Mouse (Mus musculus) hematopoietic stem cell, adult 5-6 weeks (primary cell): ENCODE measurements around the gene Zfp346. TPM values are rescaled to one million over a fixed set of nuclear protein-coding genes. Genes with fewer than 3 reads are reported as not detected.

Experiments used
- ATAC-seq, 2 experiments: fragments of 125-278 bp in 1 of 2; replicated peaks in 1 of 2; 2 replicates each; pipeline ENCODE4 v1.8.0; 2016 to 2017; ENCODE audit warnings: inconsistent platforms in 2 of 2, mild to moderate bottlenecking in 2 of 2, moderate number of reproducible peaks in 2 of 2, low read depth in 1 of 2, moderate TSS enrichment in 1 of 2; ENCODE audit not compliant: low FRiP score in 2 of 2, poor library complexity in 2 of 2, severe bottlenecking in 2 of 2, insufficient read depth in 1 of 2, low TSS enrichment in 1 of 2
- total RNA-seq: library from RNA; stranded (forward); fragments of 172-1452, 232-1000 nt; gene quantifications from 2 replicates; pipeline ENCODE4 v1.2.3, GENCODE M21; 2017

Gene Zfp346
- total RNA-seq, 1 experiment from 2014 or later = 10.0 TPM

DNA sequence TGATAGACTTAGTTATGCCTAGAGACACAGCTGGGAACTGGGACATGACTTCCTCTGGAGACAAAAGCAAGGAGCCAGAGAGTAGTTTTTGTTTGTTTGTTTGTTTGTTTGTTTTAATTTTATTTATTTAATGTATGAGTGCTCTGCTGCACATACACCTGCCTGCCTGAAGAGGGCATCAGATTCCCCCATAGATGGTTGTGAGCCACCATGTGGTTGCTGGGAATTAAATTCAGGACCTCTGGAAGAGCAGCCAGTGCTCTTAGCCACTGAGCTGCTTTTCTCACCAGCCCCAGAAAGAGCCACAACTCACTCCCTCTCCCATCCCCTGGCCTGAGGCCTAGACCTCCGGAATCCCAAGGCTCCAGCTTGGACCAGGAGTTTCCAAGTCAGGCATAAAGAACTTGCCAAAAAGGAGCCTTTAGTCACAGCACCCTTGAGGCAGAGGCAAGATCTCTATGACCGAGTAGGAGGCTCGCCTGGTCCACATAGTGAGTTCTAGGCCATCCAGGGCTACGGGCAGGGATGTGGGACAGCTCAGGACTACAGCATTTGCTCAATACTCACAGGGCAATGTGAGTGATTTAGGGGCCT is 72.9 kb downstream of the Zfp346 start:
- ATAC-seq = no peak

DNA sequence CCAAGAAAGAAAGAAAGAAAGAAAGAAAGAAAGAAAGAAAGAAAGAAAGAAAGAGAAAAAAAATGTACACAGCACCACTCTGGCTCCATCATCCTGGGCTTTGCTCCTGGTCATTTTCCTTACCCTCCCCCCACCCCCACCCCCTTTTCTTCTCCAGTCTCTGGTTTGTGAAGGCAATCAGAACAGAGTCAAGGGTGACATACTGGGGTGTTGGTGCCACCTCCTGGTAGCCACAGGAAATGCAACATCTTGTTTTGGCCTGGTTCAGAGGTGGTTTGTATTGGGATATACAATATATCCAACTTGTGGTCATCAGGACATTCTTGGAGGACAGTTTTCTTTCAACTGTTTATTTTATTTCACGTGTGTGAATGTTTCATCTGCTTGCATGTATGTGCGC is 73.4 kb downstream of the Zfp346 start:
- ATAC-seq = peak in 1 of 2 experiments; percentile 47; a peak in 1 of 4 replicates

DNA sequence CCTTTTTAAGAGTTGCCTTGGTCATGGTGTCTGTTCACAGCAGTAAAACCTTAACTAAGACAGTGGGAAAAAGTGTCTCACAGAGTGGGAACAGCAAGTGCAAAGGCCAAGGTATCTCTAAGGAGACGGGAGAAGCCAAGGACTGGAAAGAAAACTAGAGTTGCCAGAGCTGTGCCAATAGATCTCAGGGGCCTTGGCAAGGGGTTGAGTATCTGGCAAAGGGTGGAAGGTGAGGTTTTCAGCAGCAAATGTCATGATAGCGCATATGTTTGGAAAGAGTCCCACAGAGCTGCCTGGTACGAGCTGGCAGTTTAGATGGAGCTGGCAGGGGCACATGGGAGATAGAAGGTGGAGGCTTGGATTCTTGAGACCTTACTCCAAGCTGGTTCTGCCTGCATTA is 74.5 kb downstream of the Zfp346 start:
- no peak for ATAC-seq

DNA sequence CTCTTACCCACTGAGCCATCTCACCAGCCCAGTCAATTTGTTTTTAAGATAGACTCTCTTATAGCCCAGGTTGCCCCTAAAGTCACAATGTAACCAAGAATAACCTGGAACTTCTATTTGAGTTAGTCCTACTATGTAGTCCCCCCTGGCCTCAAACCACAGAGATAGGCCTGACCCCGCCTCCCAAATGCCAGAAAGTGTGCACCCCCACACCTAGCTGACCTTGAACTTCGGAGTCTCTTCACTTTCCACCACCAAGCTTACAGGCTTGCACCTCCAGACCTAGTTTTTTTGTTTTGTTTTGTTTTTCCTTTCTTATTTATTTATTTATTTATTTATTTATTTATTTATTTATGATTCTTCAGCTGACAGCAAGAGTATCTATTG is 76.7 kb downstream of the Zfp346 start:
- no peak for ATAC-seq

DNA sequence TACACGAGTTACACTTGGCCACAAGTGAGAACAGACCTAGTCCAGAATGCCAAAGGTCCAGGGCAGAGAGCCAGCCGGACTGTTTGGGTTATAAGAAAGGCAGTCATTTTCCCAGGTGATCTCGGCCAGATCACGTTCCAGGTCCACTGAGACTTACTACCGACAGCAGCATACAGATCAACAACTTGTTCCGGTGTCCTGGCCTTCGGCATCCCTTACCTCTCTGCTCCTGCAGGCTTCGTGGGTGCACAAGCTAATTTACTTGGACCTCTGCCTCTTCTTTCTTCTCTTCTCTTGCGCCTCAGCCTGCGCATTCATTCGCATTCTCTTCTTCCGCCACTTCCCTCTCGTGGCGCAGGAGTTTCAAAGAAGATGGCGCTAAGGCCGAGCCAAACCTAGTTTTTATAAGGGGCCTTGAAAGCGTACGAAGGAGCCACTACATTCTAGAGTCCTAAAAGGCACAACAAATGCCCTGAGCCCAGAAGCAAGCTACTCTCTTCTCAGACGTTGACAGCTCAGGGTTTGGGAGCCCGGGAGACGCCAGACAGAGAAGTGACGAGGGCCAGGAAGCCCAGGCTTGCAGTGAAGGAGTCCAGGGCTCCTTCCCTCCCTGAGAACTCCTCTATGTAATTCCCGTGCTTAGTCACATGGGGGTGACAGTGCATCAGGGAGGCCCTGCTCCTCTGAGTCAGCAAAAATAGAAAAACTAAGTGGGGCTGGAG is 77.2 kb downstream of the Zfp346 start:
- peak; percentile 89 to 90 for ATAC-seq

DNA sequence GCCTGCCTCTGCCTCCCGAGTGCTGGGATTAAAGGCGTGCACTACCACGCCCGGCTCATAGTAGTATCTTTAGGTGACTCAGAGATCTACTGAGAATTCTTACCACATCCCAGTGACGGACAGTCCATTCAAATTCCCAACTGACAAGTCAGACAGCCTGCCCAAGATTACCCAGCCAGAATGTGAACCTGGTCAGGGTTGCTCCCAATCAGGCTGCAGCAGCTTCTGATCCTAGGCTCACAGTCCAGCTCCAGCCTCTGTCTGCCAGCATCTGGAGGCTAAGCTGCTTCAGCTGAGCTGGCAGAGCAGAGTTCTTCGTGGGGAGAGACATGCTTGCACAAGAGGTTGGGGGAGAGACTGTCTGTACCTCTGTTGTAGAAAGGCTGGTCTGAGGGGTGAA is 78.3 kb downstream of the Zfp346 start:
- no peak for ATAC-seq

Other genes starting within 250 kb of the Zfp346 start
- gene Unc5a, start 155.9 kb upstream of the Zfp346 start, total RNA-seq = 1.3 and 2.9 TPM in 2 replicates
- gene Hk3, start 83.9 kb upstream of the Zfp346 start, total RNA-seq = 32.0 and 64.9 TPM in 2 replicates
- 84.0 and 85.4 TPM in 2 replicates for gene Uimc1, start 5.0 kb upstream of the Zfp346 start, total RNA-seq
- not detected in 2 replicates for gene Gm17617, start 28.2 kb downstream of the Zfp346 start, total RNA-seq
- not detected in 2 replicates for gene Fgfr4, start 47.3 kb downstream of the Zfp346 start, total RNA-seq
- gene Nsd1, start 104.5 kb downstream of the Zfp346 start, total RNA-seq = 96.2 and 115 TPM in 2 replicates
- 66.6 and 67.8 TPM in 2 replicates for gene Prelid1, start 215.2 kb downstream of the Zfp346 start, total RNA-seq
- gene Rab24, start 216.6 kb downstream of the Zfp346 start, total RNA-seq = 22.1 and 27.4 TPM in 2 replicates
- 5.2 and 8.9 TPM in 2 replicates for gene Mxd3, start 224.5 kb downstream of the Zfp346 start, total RNA-seq